Mouse (Mus musculus) kidney, adult 18-20 months (tissue): ENCODE results near the gene Ryr1.
A peak's percentile ranks its signal among the peaks of the same experiment; 100 is the strongest.
"Not testable (repeated sequence)": the region's sequence is repeated elsewhere in the genome, so short reads cannot be mapped to it uniquely, and the experiment has no call there.

Experiments
- DNase-seq: peaks from one replicate; pipeline ENCODE4 v3.0.0; 2021

Gene Ryr1

GRCm38 (mm10) chr7:28983141-28983564, 141.8 kb downstream of the Ryr1 start:
- DNase-seq = no peak

- no peak for DNase-seq
These were observed 142.5 kb downstream of the Ryr1 start for GRCm38 (mm10) chr7:28982274-28983013.

- peak; percentile 95 for DNase-seq
These were observed 143.2 kb downstream of the Ryr1 start, which contains the start of the genes Eif3k and Map4k1 for GRCm38 (mm10) chr7:28981651-28982273. Gene Eif3k, minus strand, starts transcription at chr7:28981864. Gene Map4k1, plus strand, starts transcription at chr7:28982050.

- peak; percentile 72 for DNase-seq
These were observed 147.4 kb downstream of the Ryr1 start for GRCm38 (mm10) chr7:28977556-28977955.

GRCm38 (mm10) chr7:28973025-28973424, 152.0 kb downstream of the Ryr1 start:
- no peak for DNase-seq

- DNase-seq = peak; percentile 82
These were observed 152.4 kb downstream of the Ryr1 start for GRCm38 (mm10) chr7:28972542-28972985.

GRCm38 (mm10) chr7:28971770-28972269, 153.2 kb downstream of the Ryr1 start:
- DNase-seq = peak; percentile 57

GRCm38 (mm10) chr7:28971029-28971428, 153.9 kb downstream of the Ryr1 start:
- no peak for DNase-seq

- peak; percentile 34 for DNase-seq
These were observed 155.1 kb downstream of the Ryr1 start for GRCm38 (mm10) chr7:28969672-28970394.

GRCm38 (mm10) chr7:28969271-28969670, 155.7 kb downstream of the Ryr1 start:
- DNase-seq = no peak

GRCm38 (mm10) chr7:28968120-28968519, 156.9 kb downstream of the Ryr1 start:
- DNase-seq = not testable (repeated sequence)

- no peak for DNase-seq
These were observed 158.1 kb downstream of the Ryr1 start for GRCm38 (mm10) chr7:28966751-28967505.

- DNase-seq = no peak
These were observed 158.8 kb downstream of the Ryr1 start for GRCm38 (mm10) chr7:28966181-28966580.

- DNase-seq = no peak
These were observed 159.6 kb downstream of the Ryr1 start for GRCm38 (mm10) chr7:28965346-28965840.

- no peak for DNase-seq
These were observed 161.5 kb downstream of the Ryr1 start for GRCm38 (mm10) chr7:28963399-28963923.

GRCm38 (mm10) chr7:28961927-28962670, 162.9 kb downstream of the Ryr1 start, which contains the start of gene Actn4:
Gene Actn4, minus strand, starts transcription at chr7:28962340.
- DNase-seq = peak; percentile 99

GRCm38 (mm10) chr7:28961584-28961926, 163.4 kb downstream of the Ryr1 start:
- DNase-seq = no peak

GRCm38 (mm10) chr7:28960354-28961046, 164.5 kb downstream of the Ryr1 start:
- DNase-seq = peak; percentile 33

GRCm38 (mm10) chr7:28959505-28960045, 165.4 kb downstream of the Ryr1 start:
- peak; percentile 36 for DNase-seq

- DNase-seq = no peak
These were observed 166.2 kb downstream of the Ryr1 start for GRCm38 (mm10) chr7:28958770-28959169.
